Mouse (Mus musculus) ES-E14 (cell line): ENCODE results near the gene Dnajc7.

Experiments used
- CHD2 ChIP-seq: IDR thresholded peaks from 2 replicates; pipeline ENCODE4 v1.6.1; 2014; ENCODE audit warnings: mild to moderate bottlenecking, low read depth, low read length, inconsistent platforms
- MAFK ChIP-seq: IDR thresholded peaks from 2 replicates; pipeline ENCODE4 v1.6.1; 2014; ENCODE audit warnings: mild to moderate bottlenecking, low read depth, low read length, inconsistent platforms; ENCODE audit not compliant: insufficient read depth
- ZNF384 ChIP-seq: IDR thresholded peaks from 2 replicates; pipeline ENCODE4 v1.6.1; 2012; ENCODE audit warnings: low read depth, low read length, inconsistent platforms

GRCm38 (mm10) chr11:100570430-100571201 lies 49.4 kb downstream of the Dnajc7 start:
- TF ChIP-seq MAFK (no peak), ZNF384 (no peak), CHD2 (no peak)
